Comparison of ENCODE assay signal across 7 mouse cellular contexts in the genomic region with DNA sequence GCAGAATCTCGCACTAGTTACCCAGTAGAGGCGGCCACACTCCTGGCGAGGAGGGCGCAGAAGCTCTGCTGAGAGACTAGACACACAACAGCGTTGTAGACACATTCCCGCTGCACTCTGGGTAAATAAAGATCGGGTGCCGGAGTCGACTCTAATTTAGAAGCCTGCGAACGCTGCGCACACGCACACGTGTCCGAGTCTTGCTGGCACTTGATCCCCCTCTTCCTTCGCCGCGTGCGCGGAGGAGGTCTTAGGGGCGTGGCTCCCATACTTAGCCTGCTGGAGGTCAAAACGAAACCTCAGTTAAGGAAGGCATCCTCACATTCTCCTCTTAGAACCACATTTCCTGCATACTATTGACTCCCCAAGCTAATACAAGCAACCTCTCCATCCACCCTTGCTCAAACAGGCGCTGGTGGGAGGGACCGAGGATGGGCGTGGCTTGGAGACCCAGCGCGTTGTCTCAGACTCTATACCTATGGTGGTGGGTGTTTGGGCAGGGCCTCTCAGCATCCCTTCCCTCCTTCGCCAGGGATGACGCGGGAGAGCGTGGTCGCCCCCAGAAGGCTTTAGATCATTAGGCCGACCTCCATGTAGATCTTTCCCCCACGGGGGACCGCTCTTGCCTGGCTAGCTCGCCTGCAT. TPM values are rescaled to one million over a fixed set of nuclear protein-coding genes. Genes with fewer than 3 reads are reported as not detected.
A peak's percentile ranks its signal among the peaks of the same experiment; 100 is the strongest.
DNase-seq lines count a peak whose midpoint lies in the region; ATAC-seq and TF ChIP-seq lines count a peak whose summit lies in the region.

No protein-coding gene starts in this region.

- no peaks in the 10 kb centered on the region for H3K36me3 ChIP-seq in hindbrain, embryonic 14.5 days (replicated peaks; ENCODE audit: control insufficient read depth, insufficient read depth)
- H3K36me3 ChIP-seq in macrophage (ENCODE audit: inconsistent target): peaks cover 20% of the 10 kb centered on the region

- peak; percentile 91 for DNase-seq in R1 (ENCODE audit: low read depth, low spot score)
- peak; percentile 51 to 59 for DNase-seq in cerebellum, postnatal 25 days
- DNase-seq in frontal cortex, postnatal 25 days (ENCODE audit: low spot score in 2 of 2): peak; percentile 59 to 74
- DNase-seq in hindbrain, embryonic 14.5 days (ENCODE audit: low spot score): peak; percentile 55
- DNase-seq in left cerebral cortex, adult 2 months (ENCODE audit: extremely low spot score in 1 of 2, low spot score in 2 of 2): peak; percentile 76 to 81
- DNase-seq in right cerebral cortex, postnatal 4 days: peak; percentile 69

- peaks cover 83% of the 10 kb centered on the region for H3K27me3 ChIP-seq in hindbrain, embryonic 14.5 days (ENCODE audit: control insufficient read depth, insufficient read depth, low read length)

- no peak overlapping the region for H3K27ac ChIP-seq in hindbrain, embryonic 14.5 days
- peak overlapping the region; percentile 93 for H3K27ac ChIP-seq in left cerebral cortex, adult 2 months
- peak overlapping the region; percentile 41 for H3K27ac ChIP-seq in macrophage

- WGBS in hindbrain, embryonic 14.5 days: under 1% methylated on average over 36 of the region's 36 CpGs
- under 1% methylated on average over 27 of the region's 36 CpGs for WGBS in macrophage (ENCODE audit: missing documents)

- no peaks in the 10 kb centered on the region for H3K79me2 ChIP-seq in macrophage (ENCODE audit: inconsistent target)

- peak overlapping the region; percentile 57 for H3K9ac ChIP-seq in hindbrain, embryonic 14.5 days

- H3K4me1 ChIP-seq in hindbrain, embryonic 14.5 days (replicated peaks; ENCODE audit: control insufficient read depth, insufficient read depth, low read length): peaks cover 34% of the 10 kb centered on the region

- TF ChIP-seq CTCF in left cerebral cortex, adult 2 months (IDR thresholded peaks at IDR 0.05): no peak

- intact Hi-C loops in left cerebral cortex, adult 2 months (cut with DNase I): loop anchor here (1.0 to 5.0 kb wide), 4 partner anchors 41 to 106 kb away; partner anchors contain the start of genes Gm38431 and Raver1

- no peaks in the 10 kb centered on the region for H3K9me3 ChIP-seq in hindbrain, embryonic 14.5 days (ENCODE audit: control insufficient read depth, low read length)

- peak; percentile 61 for ATAC-seq in hindbrain, embryonic 14.5 days (ENCODE audit: low FRiP score)

- H3K4me3 ChIP-seq in hindbrain, embryonic 14.5 days (replicated peaks; ENCODE audit: low read length): peak overlapping the region; percentile 41
- peak overlapping the region; percentile 64 for H3K4me3 ChIP-seq in left cerebral cortex, adult 2 months
- H3K4me3 ChIP-seq in macrophage (ENCODE audit: inconsistent target): peak overlapping the region; percentile 56

- peak overlapping the region; percentile 90 for H3K4me2 ChIP-seq in hindbrain, embryonic 14.5 days (replicated peaks)

RNA-seq across cellular contexts. Expression of gene Icam5, which starts 0.5 kb away (rescaled TPM):
- polyA plus RNA-seq in hindbrain, embryonic 14.5 days (2014; fragmentation: Nextera tagmentation; extraction: Ambion mirVana): 1.6 and 1.9 TPM in 2 replicates
- 100 to 1,000 TPM; 230 to 248 TPM for total RNA-seq in left cerebral cortex, adult 2 months (2021)
- 1 to 10 TPM in 7 of 26 experiments, under 1 TPM in 16, not detected in 3; 0.31 to 7.2 (median 0.65) TPM for total RNA-seq in macrophage (2018; cell fraction: chromatin; rRNA removed)
- total RNA-seq in macrophage (2018; cell fraction: cytosol; rRNA removed): under 1 TPM in 23 of 26 experiments, not detected in 3; 0.03 to 0.38 (median 0.12) TPM
- 1 to 10 TPM in 5 of 26 experiments, under 1 TPM in 19, not detected in 2; 0.20 to 7.2 (median 0.55) TPM for total RNA-seq in macrophage (2018; cell fraction: nucleus; rRNA removed)
- 0.04 to 0.12 TPM (median 0.09 TPM) in 3 replicates for polyA plus RNA-seq in macrophage (2018)

RNA-seq across cellular contexts. Expression of gene Icam4, which starts 2.2 kb away (rescaled TPM):
- 0.31 TPM in 1 of 2 replicates, not detected in the other for polyA plus RNA-seq in hindbrain, embryonic 14.5 days (2014; fragmentation: Nextera tagmentation; extraction: Ambion mirVana)
- total RNA-seq in left cerebral cortex, adult 2 months (2021): 1 to 10 TPM; 1.5 to 1.6 TPM
- total RNA-seq in macrophage (2018; cell fraction: chromatin; rRNA removed): 10 to 100 TPM in 15 of 26 experiments, 1 to 10 TPM in 8, under 1 TPM in 2, not detected in 1; 0.90 to 99.5 (median 13.5) TPM
- 1 to 10 TPM in 5 of 26 experiments, under 1 TPM in 17, not detected in 4; 0.17 to 1.9 (median 0.36) TPM for total RNA-seq in macrophage (2018; cell fraction: cytosol; rRNA removed)
- total RNA-seq in macrophage (2018; cell fraction: nucleus; rRNA removed): 10 to 100 TPM in 8 of 26 experiments, 1 to 10 TPM in 14, under 1 TPM in 1, not detected in 3; 0.72 to 41.5 (median 6.8) TPM
- not detected in 3 replicates for polyA plus RNA-seq in macrophage (2018)

RNA-seq across cellular contexts. Expression of gene Icam1, which starts 15.6 kb away (rescaled TPM):
- polyA plus RNA-seq in hindbrain, embryonic 14.5 days (2014; fragmentation: Nextera tagmentation; extraction: Ambion mirVana): 3.6 and 3.8 TPM in 2 replicates
- 1 to 10 TPM; 2.0 to 3.6 TPM for total RNA-seq in left cerebral cortex, adult 2 months (2021)
- total RNA-seq in macrophage (2018; cell fraction: chromatin; rRNA removed): 1,000 to 10,000 TPM in 13 of 26 experiments, 100 to 1,000 TPM in 10, 10 to 100 TPM in 3; 57.0 to 3,038 (median 1,000) TPM
- 1,000 to 10,000 TPM in 2 of 26 experiments, 100 to 1,000 TPM in 18, 10 to 100 TPM in 6; 49.9 to 1,322 (median 265) TPM for total RNA-seq in macrophage (2018; cell fraction: cytosol; rRNA removed)
- total RNA-seq in macrophage (2018; cell fraction: nucleus; rRNA removed): 1,000 to 10,000 TPM in 17 of 26 experiments, 100 to 1,000 TPM in 8, 10 to 100 TPM in 1; 95.6 to 2,581 (median 1,271) TPM
- 35.3 to 116 TPM (median 39.2 TPM) in 3 replicates for polyA plus RNA-seq in macrophage (2018)

RNA-seq across cellular contexts. Expression of gene Mrpl4, which starts 28.8 kb away (rescaled TPM):
- 97.3 and 102 TPM in 2 replicates for polyA plus RNA-seq in hindbrain, embryonic 14.5 days (2014; fragmentation: Nextera tagmentation; extraction: Ambion mirVana)
- total RNA-seq in left cerebral cortex, adult 2 months (2021): 10 to 100 TPM; 59.2 to 64.2 TPM
- 10 to 100 TPM; 13.5 to 52.6 (median 33.4) TPM for total RNA-seq in macrophage (2018; cell fraction: chromatin; rRNA removed)
- 10 to 100 TPM; 37.6 to 59.8 (median 51.4) TPM for total RNA-seq in macrophage (2018; cell fraction: cytosol; rRNA removed)
- total RNA-seq in macrophage (2018; cell fraction: nucleus; rRNA removed): 10 to 100 TPM; 10.2 to 51.7 (median 31.3) TPM
- 27.9 to 56.9 TPM (median 50.5 TPM) in 3 replicates for polyA plus RNA-seq in macrophage (2018)

RNA-seq across cellular contexts. Expression of gene Zglp1, which starts 35.5 kb away (rescaled TPM):
- 1.0 and 2.0 TPM in 2 replicates for polyA plus RNA-seq in hindbrain, embryonic 14.5 days (2014; fragmentation: Nextera tagmentation; extraction: Ambion mirVana)
- 1 to 10 TPM in 1 of 2 experiments, not detected in 1; 1.3 TPM for total RNA-seq in left cerebral cortex, adult 2 months (2021)
- total RNA-seq in macrophage (2018; cell fraction: chromatin; rRNA removed): 1 to 10 TPM in 1 of 26 experiments, not detected in 25; 2.5 TPM
- not detected for total RNA-seq in macrophage (2018; cell fraction: cytosol; rRNA removed)
- 1 to 10 TPM in 2 of 26 experiments, not detected in 24; 1.4 to 8.5 TPM for total RNA-seq in macrophage (2018; cell fraction: nucleus; rRNA removed)
- not detected in 3 replicates for polyA plus RNA-seq in macrophage (2018)
